ENCODE assay signal across 8 mouse cellular contexts in genomic region chr3:122085157-122085989, GRCm38 (mm10). TPM values are rescaled to one million over a fixed set of nuclear protein-coding genes. Genes with fewer than 3 reads are reported as not detected.
DNase-seq lines count a peak whose midpoint lies in the region; ATAC-seq lines count a peak whose summit lies in the region.
"Had no signal": no experiment of that assay in that cellular context is flagged by ENCODE, and none has a peak within 500 bp of the region (broad histone marks: within the 10 kb centered on the region; RNA-seq: fewer than 3 reads in every experiment).

No protein-coding gene starts in this region.

- peak; percentile 54 for ATAC-seq in hindbrain, embryonic 14.5 days (ENCODE audit: low FRiP score)
- ATAC-seq in neural tube, embryonic 15.5 days (ENCODE audit: low FRiP score): 0 out of 2 replicates have a peak, but pooled peaks have one; percentile 37

- no peaks in the 10 kb centered on the region for H3K36me3 ChIP-seq in hindbrain, embryonic 14.5 days (replicated peaks; ENCODE audit: control insufficient read depth, insufficient read depth)
- H3K36me3 ChIP-seq in neural tube, embryonic 15.5 days: no peaks in the 10 kb centered on the region

- no peak overlapping the region for H3K9ac ChIP-seq in hindbrain, embryonic 14.5 days
- H3K9ac ChIP-seq in neural tube, embryonic 15.5 days (replicated peaks): no peak overlapping the region
- H3K9ac ChIP-seq: liver, embryonic 14.5 days had no signal

- H3K27me3 ChIP-seq in hindbrain, embryonic 14.5 days (ENCODE audit: control insufficient read depth, insufficient read depth, low read length): no peaks in the 10 kb centered on the region
- H3K27me3 ChIP-seq in neural tube, embryonic 15.5 days (replicated peaks): no peaks in the 10 kb centered on the region

- H3K9me3 ChIP-seq in hindbrain, embryonic 14.5 days (ENCODE audit: control insufficient read depth, low read length): no peaks in the 10 kb centered on the region
- H3K9me3 ChIP-seq in neural tube, embryonic 15.5 days (replicated peaks): no peaks in the 10 kb centered on the region

- H3K4me3 ChIP-seq in hindbrain, embryonic 14.5 days (replicated peaks; ENCODE audit: low read length): no peak overlapping the region
- no peak overlapping the region for H3K4me3 ChIP-seq in neural tube, embryonic 15.5 days (replicated peaks)

- H3K27ac ChIP-seq in hindbrain, embryonic 14.5 days: peak overlapping the region; percentile 50; the same call in 1 of the 2 replicates
- peak overlapping the region; percentile 19; the same call in 1 of the 2 replicates for H3K27ac ChIP-seq in neural tube, embryonic 15.5 days (replicated peaks)
- H3K27ac ChIP-seq: liver, embryonic 14.5 days had no signal

- peaks cover 11% of the 10 kb centered on the region; the same call in 1 of the 2 replicates for H3K4me1 ChIP-seq in hindbrain, embryonic 14.5 days (replicated peaks; ENCODE audit: control insufficient read depth, insufficient read depth, low read length)
- H3K4me1 ChIP-seq in neural tube, embryonic 15.5 days: peaks cover 13% of the 10 kb centered on the region

- 21% methylated on average over 18 of the region's 18 CpGs for WGBS in hindbrain, embryonic 14.5 days
- WGBS in neural tube, embryonic 15.5 days: 25% methylated on average over 18 of the region's 18 CpGs

- intact Hi-C loops in left cerebral cortex, postnatal 4 days (cut with DNase I): no loop called here

- peak overlapping the region; percentile 40 for H3K4me2 ChIP-seq in hindbrain, embryonic 14.5 days (replicated peaks)
- peak overlapping the region; percentile 39 for H3K4me2 ChIP-seq in neural tube, embryonic 15.5 days

- peak; percentile 21 for DNase-seq in left cerebral cortex, postnatal 4 days
- DNase-seq in left cerebral cortex, adult 9 months (ENCODE audit: low spot score in 2 of 2): no peak
- DNase-seq in cerebellum, postnatal 10 days: peak; percentile 59 to 67
- DNase-seq in hindbrain, embryonic 14.5 days (ENCODE audit: low spot score): no peak
- no peak for DNase-seq in adrenal gland, adult 2 months
- DNase-seq in frontal cortex, postnatal 10 days (ENCODE audit: low spot score in 2 of 2): no peak

RNA-seq across cellular contexts. Expression of gene Abca4, which starts 41.1 kb away (rescaled TPM):
- total RNA-seq in left cerebral cortex, postnatal 4 days (2021): 1 to 10 TPM; 3.4 to 3.8 TPM
- polyA plus RNA-seq in hindbrain, embryonic 14.5 days (2014; fragmentation: Nextera tagmentation; extraction: Ambion mirVana): 4.1 and 5.1 TPM in 2 replicates
- polyA plus RNA-seq in neural tube, embryonic 15.5 days (2015; fragmentation: Nextera tagmentation; extraction: Ambion mirVana): 0.97 and 1.0 TPM in 2 replicates
- total RNA-seq in adrenal gland, adult 2 months (2021): 1 to 10 TPM; 1.7 to 5.9 TPM
- 0.87 and 1.8 TPM in 2 replicates for polyA plus RNA-seq in adrenal gland, adult 2 months (2012; rRNA removed)

Comparison
In these comparisons a context has a peak if more than half of its experiments do, and no peak if none do; other contexts are left out.
1. DNase-seq: peak in left cerebral cortex, postnatal 4 days (single experiment) and cerebellum, postnatal 10 days (2 of 2); none in left cerebral cortex, adult 9 months (0 of 2), hindbrain, embryonic 14.5 days (single experiment), adrenal gland, adult 2 months (single experiment) and frontal cortex, postnatal 10 days (0 of 2).